In the genomic region with DNA sequence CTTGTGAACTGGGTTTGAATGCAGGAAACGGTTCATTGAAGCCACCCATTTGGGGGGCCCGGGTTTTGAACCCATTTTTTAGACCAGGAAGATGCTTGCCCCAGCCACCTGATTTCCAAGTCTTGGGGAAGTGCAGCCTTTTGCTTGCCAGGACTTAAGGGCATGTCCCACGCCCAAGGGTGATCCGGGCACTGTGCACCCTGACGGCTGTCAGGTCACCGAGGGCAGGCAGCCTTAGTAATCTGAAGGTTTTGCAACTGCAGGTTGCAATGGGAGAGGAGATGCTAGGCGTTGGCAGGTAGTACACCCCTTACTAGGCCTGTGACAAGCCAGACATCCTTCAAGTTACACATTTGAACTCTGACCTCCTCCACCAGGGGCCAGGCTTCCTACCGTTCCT, we compare ENCODE assay signal across 8 mouse cellular contexts. TPM values are rescaled to one million over a fixed set of nuclear protein-coding genes. Genes with fewer than 3 reads are reported as not detected.
DNase-seq lines count a peak whose midpoint lies in the region; ATAC-seq and TF ChIP-seq lines count a peak whose summit lies in the region.

No protein-coding gene starts in this region.

- ATAC-seq in kidney, postnatal 0 days (replicated peaks; ENCODE audit: low FRiP score, low read depth) = no peak
- ATAC-seq in embryonic facial prominence, embryonic 13.5 days (ENCODE audit: insufficient number of reproducible peaks, insufficient read depth, low FRiP score, low TSS enrichment, low read depth) = no peak
- no peak for ATAC-seq in hindbrain, postnatal 0 days
- no peak for ATAC-seq in midbrain, embryonic 15.5 days (replicated peaks)

- no peaks in the 10 kb centered on the region for H3K27me3 ChIP-seq in kidney, postnatal 0 days (ENCODE audit: insufficient read depth, low read length)
- no peaks in the 10 kb centered on the region for H3K27me3 ChIP-seq in embryonic facial prominence, embryonic 13.5 days
- H3K27me3 ChIP-seq in hindbrain, postnatal 0 days (ENCODE audit: insufficient read depth, low read length) = no peaks in the 10 kb centered on the region
- no peaks in the 10 kb centered on the region for H3K27me3 ChIP-seq in midbrain, embryonic 15.5 days (replicated peaks)

- H3K4me3 ChIP-seq in kidney, postnatal 0 days (replicated peaks; ENCODE audit: low read depth, low read length) = peak overlapping the region; percentile 50
- peak overlapping the region; percentile 63 for H3K4me3 ChIP-seq in embryonic facial prominence, embryonic 13.5 days
- peak overlapping the region; percentile 44 for H3K4me3 ChIP-seq in hindbrain, postnatal 0 days (ENCODE audit: low read length)
- peak overlapping the region; percentile 60 for H3K4me3 ChIP-seq in midbrain, embryonic 15.5 days

- H3K9ac ChIP-seq in kidney, postnatal 0 days (ENCODE audit: low read depth, low read length) = peak overlapping the region; percentile 59
- peak overlapping the region; percentile 77 for H3K9ac ChIP-seq in embryonic facial prominence, embryonic 13.5 days
- peak overlapping the region; percentile 45 for H3K9ac ChIP-seq in hindbrain, postnatal 0 days (replicated peaks; ENCODE audit: low read length)
- peak overlapping the region; percentile 60 for H3K9ac ChIP-seq in midbrain, embryonic 15.5 days

- no peak for DNase-seq in kidney, postnatal 0 days (ENCODE audit: low spot score)
- no peak for DNase-seq in kidney, postnatal 14 days
- DNase-seq in hindbrain, postnatal 0 days (ENCODE audit: low spot score) = no peak
- no peak for DNase-seq in gastrocnemius, postnatal 10 days
- DNase-seq in thymus, postnatal 4 days = no peak
- no peak for DNase-seq in thymus, postnatal 14 days

- H3K4me1 ChIP-seq in kidney, postnatal 0 days (replicated peaks; ENCODE audit: insufficient read depth, low read length) = 0 out of 2 replicates have a peak, but pooled peaks cover 3% of the 10 kb centered on the region
- peaks cover 11% of the 10 kb centered on the region for H3K4me1 ChIP-seq in embryonic facial prominence, embryonic 13.5 days
- peaks cover 7% of the 10 kb centered on the region; the same call in 1 of the 2 replicates for H3K4me1 ChIP-seq in hindbrain, postnatal 0 days (ENCODE audit: insufficient read depth, low read length)
- peaks cover 12% of the 10 kb centered on the region for H3K4me1 ChIP-seq in midbrain, embryonic 15.5 days

- H3K27ac ChIP-seq in kidney, postnatal 0 days = no peak overlapping the region
- peak overlapping the region; percentile 44; the same call in 1 of the 2 replicates for H3K27ac ChIP-seq in embryonic facial prominence, embryonic 13.5 days
- H3K27ac ChIP-seq in hindbrain, postnatal 0 days = no peak overlapping the region
- H3K27ac ChIP-seq in midbrain, embryonic 15.5 days = peak overlapping the region; percentile 32; the same call in 1 of the 2 replicates

- H3K4me2 ChIP-seq in kidney, postnatal 0 days (ENCODE audit: low read length) = peak overlapping the region; percentile 72
- peak overlapping the region; percentile 83 for H3K4me2 ChIP-seq in embryonic facial prominence, embryonic 13.5 days
- H3K4me2 ChIP-seq in hindbrain, postnatal 0 days (ENCODE audit: low read depth, low read length) = peak overlapping the region; percentile 76
- H3K4me2 ChIP-seq in midbrain, embryonic 15.5 days = peak overlapping the region; percentile 84

- 47% methylated on average over 8 of the region's 8 CpGs for WGBS in kidney, postnatal 0 days
- WGBS in embryonic facial prominence, embryonic 13.5 days = 38% methylated on average over 8 of the region's 8 CpGs
- 58% methylated on average over 8 of the region's 8 CpGs for WGBS in hindbrain, postnatal 0 days
- WGBS in midbrain, embryonic 15.5 days = 53% methylated on average over 8 of the region's 8 CpGs

- H3K36me3 ChIP-seq in kidney, postnatal 0 days (ENCODE audit: insufficient read depth, low read length) = no peaks in the 10 kb centered on the region
- H3K36me3 ChIP-seq in embryonic facial prominence, embryonic 13.5 days = peaks cover 3% of the 10 kb centered on the region; the same call in 1 of the 2 replicates
- H3K36me3 ChIP-seq in hindbrain, postnatal 0 days (ENCODE audit: insufficient read depth, low read length) = no peaks in the 10 kb centered on the region
- no peaks in the 10 kb centered on the region for H3K36me3 ChIP-seq in midbrain, embryonic 15.5 days (replicated peaks)

- no peaks in the 10 kb centered on the region for H3K9me3 ChIP-seq in kidney, postnatal 0 days (replicated peaks; ENCODE audit: low read length)
- no peaks in the 10 kb centered on the region for H3K9me3 ChIP-seq in embryonic facial prominence, embryonic 13.5 days
- H3K9me3 ChIP-seq in hindbrain, postnatal 0 days (ENCODE audit: low read length) = no peaks in the 10 kb centered on the region
- H3K9me3 ChIP-seq in midbrain, embryonic 15.5 days = no peaks in the 10 kb centered on the region

- no peak for TF ChIP-seq CTCF in kidney, postnatal 0 days (IDR thresholded peaks at IDR 0.05; ENCODE audit: low read depth)
- TF ChIP-seq CTCF in hindbrain, postnatal 0 days (IDR thresholded peaks at IDR 0.05; ENCODE audit: low read depth) = no peak

RNA-seq across cellular contexts. Expression of gene Ttc38, which starts 0.5 kb away (rescaled TPM):
- polyA plus RNA-seq in kidney, postnatal 0 days (2015; fragmentation: Nextera tagmentation; extraction: Ambion mirVana) = 8.7 and 9.1 TPM in 2 replicates
- polyA plus RNA-seq in embryonic facial prominence, embryonic 13.5 days (2015; fragmentation: Nextera tagmentation; extraction: Ambion mirVana) = 7.3 and 7.4 TPM in 2 replicates
- 4.7 and 5.4 TPM in 2 replicates for total RNA-seq in hindbrain, postnatal 0 days (2014; rRNA removed)
- 2.0 and 3.1 TPM in 2 replicates for polyA plus RNA-seq in hindbrain, postnatal 0 days (2015; fragmentation: Nextera tagmentation; extraction: Ambion mirVana)
- 3.3 and 3.6 TPM in 2 replicates for polyA plus RNA-seq in midbrain, embryonic 15.5 days (2015; fragmentation: Nextera tagmentation; extraction: Ambion mirVana)
- 1 to 10 TPM; 4.2 to 6.8 TPM for total RNA-seq in gastrocnemius, postnatal 10 days (2021)

RNA-seq across cellular contexts. Expression of gene Pkdrej, which starts 11.1 kb away (rescaled TPM):
- polyA plus RNA-seq in kidney, postnatal 0 days (2015; fragmentation: Nextera tagmentation; extraction: Ambion mirVana) = 0.13 TPM in 2 replicates
- polyA plus RNA-seq in embryonic facial prominence, embryonic 13.5 days (2015; fragmentation: Nextera tagmentation; extraction: Ambion mirVana) = 0.19 and 0.25 TPM in 2 replicates
- 0.26 and 1.0 TPM in 2 replicates for total RNA-seq in hindbrain, postnatal 0 days (2014; rRNA removed)
- 0.06 and 0.13 TPM in 2 replicates for polyA plus RNA-seq in hindbrain, postnatal 0 days (2015; fragmentation: Nextera tagmentation; extraction: Ambion mirVana)
- polyA plus RNA-seq in midbrain, embryonic 15.5 days (2015; fragmentation: Nextera tagmentation; extraction: Ambion mirVana) = 0.05 and 0.10 TPM in 2 replicates
- under 1 TPM; 0.20 to 0.31 TPM for total RNA-seq in gastrocnemius, postnatal 10 days (2021)

RNA-seq across cellular contexts. Expression of gene Cdpf1, which starts 21.1 kb away (rescaled TPM):
- 35.3 and 38.5 TPM in 2 replicates for polyA plus RNA-seq in kidney, postnatal 0 days (2015; fragmentation: Nextera tagmentation; extraction: Ambion mirVana)
- polyA plus RNA-seq in embryonic facial prominence, embryonic 13.5 days (2015; fragmentation: Nextera tagmentation; extraction: Ambion mirVana) = 22.0 and 29.4 TPM in 2 replicates
- 21.0 and 32.6 TPM in 2 replicates for total RNA-seq in hindbrain, postnatal 0 days (2014; rRNA removed)
- 22.9 and 25.0 TPM in 2 replicates for polyA plus RNA-seq in hindbrain, postnatal 0 days (2015; fragmentation: Nextera tagmentation; extraction: Ambion mirVana)
- polyA plus RNA-seq in midbrain, embryonic 15.5 days (2015; fragmentation: Nextera tagmentation; extraction: Ambion mirVana) = 21.3 and 25.6 TPM in 2 replicates
- total RNA-seq in gastrocnemius, postnatal 10 days (2021) = 10 to 100 TPM; 27.5 to 30.7 TPM

RNA-seq across cellular contexts. Expression of gene Gtse1, which starts 26.9 kb away (rescaled TPM):
- polyA plus RNA-seq in kidney, postnatal 0 days (2015; fragmentation: Nextera tagmentation; extraction: Ambion mirVana) = 11.4 and 12.8 TPM in 2 replicates
- 25.5 and 27.2 TPM in 2 replicates for polyA plus RNA-seq in embryonic facial prominence, embryonic 13.5 days (2015; fragmentation: Nextera tagmentation; extraction: Ambion mirVana)
- total RNA-seq in hindbrain, postnatal 0 days (2014; rRNA removed) = 10.4 and 10.5 TPM in 2 replicates
- 4.9 and 5.4 TPM in 2 replicates for polyA plus RNA-seq in hindbrain, postnatal 0 days (2015; fragmentation: Nextera tagmentation; extraction: Ambion mirVana)
- 4.2 and 5.3 TPM in 2 replicates for polyA plus RNA-seq in midbrain, embryonic 15.5 days (2015; fragmentation: Nextera tagmentation; extraction: Ambion mirVana)
- 1 to 10 TPM; 2.4 to 2.7 TPM for total RNA-seq in gastrocnemius, postnatal 10 days (2021)

RNA-seq across cellular contexts. Expression of gene Trmu, which starts 46.5 kb away (rescaled TPM):
- polyA plus RNA-seq in kidney, postnatal 0 days (2015; fragmentation: Nextera tagmentation; extraction: Ambion mirVana) = 37.1 and 40.9 TPM in 2 replicates
- 49.4 and 52.9 TPM in 2 replicates for polyA plus RNA-seq in embryonic facial prominence, embryonic 13.5 days (2015; fragmentation: Nextera tagmentation; extraction: Ambion mirVana)
- 21.6 and 30.4 TPM in 2 replicates for total RNA-seq in hindbrain, postnatal 0 days (2014; rRNA removed)
- polyA plus RNA-seq in hindbrain, postnatal 0 days (2015; fragmentation: Nextera tagmentation; extraction: Ambion mirVana) = 35.1 and 39.5 TPM in 2 replicates
- 58.8 and 63.4 TPM in 2 replicates for polyA plus RNA-seq in midbrain, embryonic 15.5 days (2015; fragmentation: Nextera tagmentation; extraction: Ambion mirVana)
- 10 to 100 TPM; 21.5 to 27.2 TPM for total RNA-seq in gastrocnemius, postnatal 10 days (2021)

Comparison
In these comparisons a context has a peak if more than half of its experiments do, and no peak if none do; other contexts are left out.
1. H3K27ac ChIP-seq: peak in embryonic facial prominence, embryonic 13.5 days (single experiment) and midbrain, embryonic 15.5 days (single experiment); none in kidney, postnatal 0 days (single experiment) and hindbrain, postnatal 0 days (single experiment).
2. Peak in every context shown above with its lines, with median percentiles within 50 percentile points of each other: H3K4me2 ChIP-seq, H3K4me3 ChIP-seq and H3K9ac ChIP-seq.